Mouse (Mus musculus): ENCODE results near the gene Phf2. TPM values are rescaled to one million over a fixed set of nuclear protein-coding genes. Genes with fewer than 3 reads are reported as not detected.

Phf2 gene
- polyA plus RNA-seq, 1 experiment, result 18.7 TPM

DNA sequence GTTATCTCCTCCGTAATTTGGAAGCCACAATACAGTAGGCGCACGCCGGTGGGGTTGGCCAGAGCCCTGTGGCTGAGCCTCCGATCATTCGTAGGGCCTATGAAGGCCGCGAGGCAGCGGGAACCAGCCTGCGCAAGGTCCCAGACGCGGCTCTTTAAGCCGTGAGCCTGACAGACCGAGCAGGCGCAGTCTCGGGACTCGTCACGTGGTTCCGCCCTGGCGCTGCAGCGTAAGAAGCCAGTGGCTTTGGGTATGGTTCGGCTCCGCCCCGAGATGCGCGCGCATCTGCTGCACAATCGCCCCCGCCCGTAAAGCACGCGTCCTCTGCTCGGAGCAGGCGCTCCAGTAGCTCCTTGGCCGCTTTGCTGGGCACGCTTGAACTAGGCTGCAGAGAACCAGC is 7.6 kb upstream of the Phf2 start:
- Histone ChIP-seq H3K27me3 (replicated peaks) (no peaks in the 10 kb centered on the region), H3K4me1 (peaks cover 43% of the 10 kb centered on the region), H3K4me3 (replicated peaks) (peak overlapping the region; percentile 89), H3K36me3 (replicated peaks; ENCODE audit: low read length) (peaks cover 50% of the 10 kb centered on the region), H3K9me3 (no peaks in the 10 kb centered on the region)
- TF ChIP-seq FLI1 (IDR thresholded peaks at IDR 0.05; ENCODE audit: low read length) (no peak), GATA1 (IDR thresholded peaks at IDR 0.05; ENCODE audit: borderline replicate concordance, low read length) (no peak)

DNA sequence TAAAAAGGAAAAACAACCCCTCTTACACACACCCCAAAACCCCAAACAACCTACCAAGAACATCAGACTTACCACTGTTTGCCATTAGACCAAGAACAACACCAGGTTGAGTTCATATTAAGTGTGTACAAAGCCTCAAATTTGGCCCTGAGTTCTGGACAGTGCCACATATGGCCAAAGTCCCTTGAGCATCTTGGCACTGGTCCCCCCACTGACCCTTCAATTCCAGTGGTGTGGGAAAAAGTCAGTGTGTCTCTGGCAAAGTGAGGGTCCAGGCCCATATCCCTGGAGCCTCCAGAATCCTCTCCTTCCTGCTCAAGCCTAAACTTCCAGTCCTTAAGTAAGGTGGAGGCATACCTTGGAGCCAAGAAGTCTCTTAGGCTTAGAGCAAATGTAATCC is 6.9 kb upstream of the Phf2 start:
- Histone ChIP-seq H3K4me3 (replicated peaks) (peak overlapping the region; percentile 89), H3K36me3 (replicated peaks; ENCODE audit: low read length) (peaks cover 44% of the 10 kb centered on the region), H3K27me3 (replicated peaks) (no peaks in the 10 kb centered on the region), H3K4me1 (peaks cover 50% of the 10 kb centered on the region), H3K9me3 (no peaks in the 10 kb centered on the region)
- TF ChIP-seq GATA1 (IDR thresholded peaks at IDR 0.05; ENCODE audit: borderline replicate concordance, low read length), result no peak
- no peak for TF ChIP-seq FLI1 (IDR thresholded peaks at IDR 0.05; ENCODE audit: low read length)

DNA sequence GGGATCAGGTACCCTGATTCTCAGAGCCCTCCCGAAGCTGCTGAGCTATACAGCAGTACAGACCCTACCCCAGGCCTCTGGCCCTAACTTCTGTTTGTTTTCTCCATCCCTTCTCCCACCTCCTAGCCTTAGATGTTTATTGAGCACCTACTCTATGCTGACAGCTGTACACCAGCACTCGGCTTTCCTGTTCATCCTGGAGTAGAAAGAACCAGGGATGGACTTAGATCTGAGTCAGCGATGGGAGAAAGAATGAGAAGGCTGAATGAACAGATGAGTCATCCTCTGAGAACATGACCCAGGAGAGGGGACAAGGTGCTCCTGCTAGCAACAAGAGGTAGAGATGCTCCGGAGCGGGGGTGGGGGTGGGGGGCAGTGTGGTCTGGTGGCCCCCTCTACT is 1.8 kb upstream of the Phf2 start:
- Histone ChIP-seq H3K36me3 (replicated peaks; ENCODE audit: low read length) (peaks cover 15% of the 10 kb centered on the region), H3K4me3 (replicated peaks) (peak overlapping the region; percentile 98), H3K27me3 (replicated peaks) (no peaks in the 10 kb centered on the region), H3K9me3 (no peaks in the 10 kb centered on the region), H3K4me1 (peaks cover 74% of the 10 kb centered on the region)
- TF ChIP-seq FLI1 (IDR thresholded peaks at IDR 0.05; ENCODE audit: low read length), result no peak
- no peak for TF ChIP-seq GATA1 (IDR thresholded peaks at IDR 0.05; ENCODE audit: borderline replicate concordance, low read length)

DNA sequence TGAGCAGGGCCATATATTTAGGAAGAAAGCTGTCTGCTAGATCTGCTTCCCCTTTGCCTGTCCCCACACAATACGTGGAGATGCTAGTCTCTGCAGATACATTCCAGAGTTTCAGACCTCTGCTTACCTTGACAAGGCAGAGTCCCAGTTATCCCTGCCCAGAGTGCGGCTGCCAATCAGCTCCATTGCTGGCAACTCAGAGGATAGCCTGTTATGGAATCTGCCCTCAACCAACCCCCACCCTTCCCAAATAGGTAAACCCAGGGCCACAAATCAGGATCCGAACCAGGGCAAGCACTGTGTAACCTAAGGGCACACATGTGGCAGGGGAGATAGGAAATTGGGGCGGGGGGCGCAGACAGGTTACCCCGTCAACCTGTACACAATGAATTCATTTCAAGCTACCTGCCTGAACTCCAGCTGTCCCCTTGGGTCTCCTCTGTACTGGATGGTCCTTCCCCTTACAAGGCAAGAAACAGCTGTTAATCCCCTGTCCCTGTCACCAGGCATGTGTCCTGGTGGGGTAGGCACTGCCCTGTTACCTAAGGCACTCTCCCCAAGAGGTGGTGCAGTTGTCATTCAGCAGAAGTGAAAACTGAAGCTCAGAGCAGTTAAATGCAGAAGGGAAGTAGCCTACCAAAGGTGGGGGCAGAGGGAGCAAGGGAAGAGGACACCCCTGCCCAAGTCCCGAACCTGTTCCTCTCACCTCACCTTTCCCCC is 1.1 kb upstream of the Phf2 start:
- peak overlapping the region; percentile 98 for H3K4me3 ChIP-seq (replicated peaks)
- TF ChIP-seq GATA1 (IDR thresholded peaks at IDR 0.05; ENCODE audit: borderline replicate concordance, low read length), result no peak
- TF ChIP-seq FLI1 (IDR thresholded peaks at IDR 0.05; ENCODE audit: low read length), result no peak
- peaks cover 14% of the 10 kb centered on the region for H3K36me3 ChIP-seq (replicated peaks; ENCODE audit: low read length)
- peaks cover 74% of the 10 kb centered on the region for H3K4me1 ChIP-seq
- H3K9me3 ChIP-seq, result no peaks in the 10 kb centered on the region
- H3K27me3 ChIP-seq (replicated peaks), result no peaks in the 10 kb centered on the region

DNA sequence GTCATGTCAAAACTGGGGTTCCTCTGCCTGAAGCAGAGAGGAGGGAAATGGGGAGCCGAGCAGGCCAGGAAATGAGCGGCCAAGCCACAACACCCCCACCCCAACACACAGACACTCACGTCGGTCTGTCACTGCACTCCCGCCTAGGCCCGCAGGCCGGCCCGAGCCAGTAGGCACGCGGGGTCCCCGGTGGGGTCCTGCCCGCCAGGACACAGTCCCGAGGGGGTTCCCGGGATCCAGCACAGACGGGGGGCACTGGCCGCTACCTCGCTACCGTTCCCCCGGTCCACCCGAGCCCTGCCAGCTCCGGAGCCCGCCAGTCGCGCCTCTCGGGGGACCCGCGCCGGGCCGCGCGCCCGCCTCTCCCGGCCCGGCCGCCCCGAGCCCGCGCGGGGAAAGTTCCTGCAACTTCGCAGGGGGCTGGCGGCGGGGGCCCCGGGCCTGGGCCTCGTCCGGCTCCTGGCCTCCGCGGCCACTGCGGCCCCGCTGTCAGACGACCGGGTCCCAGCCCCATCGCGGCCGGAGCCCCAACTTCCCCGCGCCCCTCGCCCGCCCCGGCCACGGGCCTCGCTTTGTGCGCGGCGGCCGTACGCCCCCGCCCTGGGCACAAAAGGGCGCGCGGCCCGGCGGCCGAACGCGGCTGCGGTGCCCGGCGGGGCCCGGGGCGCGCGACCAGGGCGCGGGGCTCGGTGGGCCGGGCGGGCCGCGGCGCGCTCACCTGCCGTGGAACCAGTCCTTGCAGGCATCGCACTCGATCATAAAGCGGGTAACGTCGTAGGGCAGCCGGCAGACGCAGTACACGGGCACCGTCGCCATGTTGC is 759 bp downstream of the Phf2 start:
- Histone ChIP-seq H3K36me3 (replicated peaks; ENCODE audit: low read length) (peaks cover 2% of the 10 kb centered on the region), H3K4me1 (peaks cover 81% of the 10 kb centered on the region), H3K4me3 (replicated peaks) (peak overlapping the region; percentile 98), H3K9me3 (no peaks in the 10 kb centered on the region), H3K27me3 (replicated peaks) (no peaks in the 10 kb centered on the region)
- no peak for TF ChIP-seq FLI1 (IDR thresholded peaks at IDR 0.05; ENCODE audit: low read length)
- no peak for TF ChIP-seq GATA1 (IDR thresholded peaks at IDR 0.05; ENCODE audit: borderline replicate concordance, low read length)

DNA sequence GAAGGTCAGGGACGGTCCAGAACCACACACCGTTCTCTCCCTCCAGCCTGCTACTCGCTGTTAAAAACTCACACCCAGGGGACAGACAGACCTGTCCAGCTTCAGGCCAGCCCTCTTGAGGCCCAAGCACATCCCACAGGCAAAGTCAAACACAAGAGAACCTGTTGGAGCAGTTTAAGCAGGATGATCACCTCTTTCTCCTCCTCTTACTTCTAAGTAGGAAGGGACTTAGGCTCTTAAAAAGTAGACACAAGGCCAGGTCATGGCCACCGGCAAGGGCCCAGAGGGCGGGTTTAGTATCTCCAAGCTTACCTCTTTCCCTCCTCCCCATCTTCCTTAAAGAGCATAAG is 1.3 kb downstream of the Phf2 start:
- TF ChIP-seq FLI1 (IDR thresholded peaks at IDR 0.05; ENCODE audit: low read length) (no peak), GATA1 (IDR thresholded peaks at IDR 0.05; ENCODE audit: borderline replicate concordance, low read length) (no peak)
- peaks cover 5% of the 10 kb centered on the region for H3K36me3 ChIP-seq (replicated peaks; ENCODE audit: low read length)
- H3K4me3 ChIP-seq (replicated peaks), result peak overlapping the region; percentile 98
- no peaks in the 10 kb centered on the region for H3K9me3 ChIP-seq
- no peaks in the 10 kb centered on the region for H3K27me3 ChIP-seq (replicated peaks)
- H3K4me1 ChIP-seq, result peaks cover 81% of the 10 kb centered on the region

DNA sequence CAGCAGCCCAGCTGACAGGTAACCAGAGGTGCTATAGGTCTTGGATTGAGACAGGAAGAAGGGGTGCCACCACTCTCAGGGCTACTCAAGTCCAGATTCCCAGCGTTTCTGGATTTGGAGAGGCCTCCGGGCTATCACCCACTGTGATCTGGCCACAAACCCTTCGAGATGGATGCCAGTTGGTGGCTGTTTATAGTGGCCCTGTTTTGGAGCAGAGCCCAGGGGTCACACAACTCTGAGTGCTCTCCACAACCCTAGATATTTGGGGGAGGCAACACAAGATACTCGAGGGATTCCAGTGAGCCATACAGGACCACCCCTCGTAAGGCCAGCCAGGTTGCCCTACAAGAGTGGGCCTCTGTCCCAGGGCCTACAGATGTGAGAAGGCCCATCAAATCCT is 1.8 kb downstream of the Phf2 start:
- Histone ChIP-seq H3K36me3 (replicated peaks; ENCODE audit: low read length) (peaks cover 8% of the 10 kb centered on the region), H3K9me3 (no peaks in the 10 kb centered on the region), H3K4me3 (replicated peaks) (peak overlapping the region; percentile 98), H3K4me1 (peaks cover 84% of the 10 kb centered on the region), H3K27me3 (replicated peaks) (no peaks in the 10 kb centered on the region)
- TF ChIP-seq FLI1 (IDR thresholded peaks at IDR 0.05; ENCODE audit: low read length) (no peak), GATA1 (IDR thresholded peaks at IDR 0.05; ENCODE audit: borderline replicate concordance, low read length) (no peak)

DNA sequence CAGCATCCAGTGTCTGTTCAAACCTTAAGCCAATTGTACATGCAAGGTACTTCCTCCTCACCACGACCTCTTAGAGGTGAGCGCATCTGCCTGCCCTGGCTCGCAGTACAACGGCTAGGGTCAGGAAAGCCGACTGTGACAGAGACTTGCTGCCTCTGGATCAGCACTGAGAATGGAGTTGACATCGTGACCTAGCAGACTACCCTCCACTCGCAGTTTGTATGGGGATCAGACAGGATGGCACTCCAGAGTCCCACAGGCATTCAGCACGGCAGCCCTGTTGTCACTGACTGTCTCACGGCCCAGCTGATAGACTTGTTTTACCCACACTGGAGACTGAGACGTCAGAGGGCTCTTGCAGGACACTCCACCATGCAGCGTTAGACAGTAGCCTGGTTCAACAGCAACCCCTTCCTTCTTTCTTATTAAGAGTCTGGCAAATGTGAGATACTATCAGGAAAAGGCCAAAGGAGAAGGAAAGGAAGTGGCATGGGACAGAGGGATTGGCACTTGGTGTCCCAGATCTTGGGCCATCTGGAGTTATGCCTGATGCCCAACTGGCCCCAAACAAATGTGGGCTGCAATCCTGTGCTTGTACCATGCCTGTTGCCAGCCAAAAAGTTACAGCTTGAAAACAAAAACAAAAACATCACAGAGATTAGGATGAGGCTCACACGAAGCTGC is 6.1 kb downstream of the Phf2 start:
- H3K36me3 ChIP-seq (replicated peaks; ENCODE audit: low read length), result peaks cover 8% of the 10 kb centered on the region
- no peaks in the 10 kb centered on the region for H3K9me3 ChIP-seq
- TF ChIP-seq GATA1 (IDR thresholded peaks at IDR 0.05; ENCODE audit: borderline replicate concordance, low read length) (no peak), FLI1 (IDR thresholded peaks at IDR 0.05; ENCODE audit: low read length) (no peak)
- H3K27me3 ChIP-seq (replicated peaks), result no peaks in the 10 kb centered on the region
- peaks cover 95% of the 10 kb centered on the region for H3K4me1 ChIP-seq
- H3K4me3 ChIP-seq (replicated peaks), result peak overlapping the region; percentile 50

DNA sequence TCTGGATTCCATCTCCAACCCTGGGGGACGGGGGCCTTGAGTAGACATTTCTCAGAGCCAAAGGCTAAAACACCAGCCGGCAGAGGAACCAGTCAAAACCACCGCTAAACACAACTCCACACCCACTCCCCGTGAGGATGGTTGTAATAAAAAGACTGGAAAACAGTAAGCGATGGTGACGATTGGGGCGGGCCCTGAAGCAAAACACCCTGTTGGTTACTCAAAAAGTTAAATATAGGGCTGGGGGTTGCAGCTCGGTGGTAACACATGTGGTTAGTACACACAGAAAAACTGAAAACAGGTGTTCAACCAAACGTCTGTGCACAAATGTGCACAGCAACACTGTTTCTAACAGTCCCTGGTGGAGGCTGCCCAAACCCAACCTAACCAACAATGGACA is 7.4 kb downstream of the Phf2 start:
- Histone ChIP-seq H3K36me3 (replicated peaks; ENCODE audit: low read length) (peaks cover 17% of the 10 kb centered on the region), H3K4me3 (replicated peaks) (no peak overlapping the region), H3K9me3 (no peaks in the 10 kb centered on the region)

DNA sequence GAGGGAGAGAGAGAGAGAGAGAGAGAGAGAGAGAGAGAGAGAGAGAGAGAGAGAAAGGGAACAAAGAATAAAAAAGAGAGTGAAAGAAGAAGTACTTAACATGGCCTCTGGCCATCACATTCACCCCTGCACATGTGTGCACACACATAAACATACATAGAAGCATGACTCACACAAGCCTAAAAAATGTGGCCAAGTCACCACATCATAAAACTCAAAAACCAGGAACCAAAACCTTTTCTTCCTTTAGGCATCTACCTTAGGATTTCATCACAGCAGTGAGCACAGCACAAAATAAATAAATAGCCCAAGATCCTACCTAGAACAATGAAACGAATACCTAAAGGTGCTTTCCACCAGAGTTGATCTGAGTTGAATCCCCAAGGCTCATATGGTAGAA is 9.0 kb downstream of the Phf2 start:
- TF ChIP-seq GATA1 (IDR thresholded peaks at IDR 0.05; ENCODE audit: borderline replicate concordance, low read length), result no peak
- TF ChIP-seq FLI1 (IDR thresholded peaks at IDR 0.05; ENCODE audit: low read length), result no peak
- Histone ChIP-seq H3K27me3 (replicated peaks) (no peaks in the 10 kb centered on the region), H3K9me3 (no peaks in the 10 kb centered on the region), H3K4me1 (peaks cover 95% of the 10 kb centered on the region), H3K36me3 (replicated peaks; ENCODE audit: low read length) (peaks cover 26% of the 10 kb centered on the region), H3K4me3 (replicated peaks) (no peak overlapping the region)

More for the DNA sequence above, 7.4 kb downstream of the Phf2 start:
- Histone ChIP-seq H3K27me3 (replicated peaks) (no peaks in the 10 kb centered on the region), H3K4me1 (peaks cover 95% of the 10 kb centered on the region)
- TF ChIP-seq FLI1 (IDR thresholded peaks at IDR 0.05; ENCODE audit: low read length) (no peak), GATA1 (IDR thresholded peaks at IDR 0.05; ENCODE audit: borderline replicate concordance, low read length) (no peak)

Data from megakaryocyte, embryonic 14.5 days (primary cell).